Mouse (Mus musculus) gastrocnemius, adult 2 months (tissue): ENCODE data around the gene Actrt2. TPM values are rescaled to one million over a fixed set of nuclear protein-coding genes. Genes with fewer than 3 reads are reported as not detected.

Experiments used
- DNase-seq: peaks from one replicate; pipeline ENCODE4 v3.0.0; 2022
- H3K27ac ChIP-seq: fragments of 200-600 bp; 2 replicates; pipeline ENCODE4 v1.8.1; 2022; ENCODE audit warnings: mild to moderate bottlenecking
- H3K4me3 ChIP-seq: fragments of 200-600 bp; 2 replicates; pipeline ENCODE4 v1.8.1; 2022; ENCODE audit warnings: mild to moderate bottlenecking, moderate library complexity
- CTCF ChIP-seq: fragments of 200-600 bp; IDR thresholded peaks from 2 replicates; pipeline ENCODE4 v1.8.1; 2022; ENCODE audit warnings: antibody characterized with exemption, mild to moderate bottlenecking, moderate library complexity
- intact Hi-C: fragments of 180-260 bp; cut with DNase I; formaldehyde crosslinking; loops from one replicate; pipeline ENCODE4 v1.15.1; 2025
- total RNA-seq, 2 experiments: library from RNA; stranded (reverse); gene quantifications; 2 replicates each; pipeline ENCODE4 v1.2.3; 2021

Actrt2 gene
- total RNA-seq, 2 experiments from 2014 or later, result not detected

DNA sequence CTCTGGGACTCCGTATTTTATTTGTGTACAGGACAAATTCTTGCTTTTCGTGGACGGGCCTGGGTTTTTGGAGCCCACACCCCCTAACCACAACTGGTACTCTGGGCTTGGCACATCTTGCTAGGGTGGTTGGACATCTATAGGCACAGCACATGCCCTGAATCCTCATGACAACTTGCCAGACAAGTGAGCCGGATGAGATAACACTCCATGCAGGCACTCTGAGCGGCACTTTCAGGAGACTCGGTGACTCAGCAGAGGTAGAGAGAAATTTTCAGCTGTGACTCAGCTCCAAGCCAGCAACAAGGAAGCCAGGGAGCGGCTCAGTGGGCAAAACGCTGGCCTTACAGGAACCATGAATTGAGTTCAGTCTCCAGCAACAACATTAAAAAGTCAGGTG is 31.6 kb upstream of the Actrt2 start:
- Histone ChIP-seq H3K4me3 (no peak overlapping the region), H3K27ac (no peak overlapping the region)
- no peak for TF ChIP-seq CTCF
- no peak for DNase-seq
- intact Hi-C loops, result loop anchor here (5.0 kb wide), 1 partner anchor 98 kb away; no protein-coding TSS in a partner anchor

DNA sequence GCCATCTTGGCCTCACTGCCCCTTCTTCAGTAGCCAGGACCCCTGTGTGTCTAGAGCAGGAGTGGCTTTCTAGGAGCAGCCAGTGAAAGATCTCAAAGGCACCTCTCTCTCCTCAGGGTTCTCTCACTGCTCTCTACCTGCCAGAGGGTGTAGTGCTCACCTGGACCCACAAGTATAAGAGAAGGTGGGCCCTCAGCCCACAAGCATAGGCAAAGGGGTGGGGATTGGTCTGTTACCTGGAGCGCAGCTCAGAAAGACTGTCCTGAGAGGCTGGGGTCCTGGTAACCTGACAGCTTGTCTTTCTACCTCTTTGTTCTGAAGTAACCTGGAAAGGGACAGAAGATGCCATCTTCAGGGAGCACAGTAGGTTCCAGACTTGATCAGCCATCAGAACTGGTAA is 31.0 kb upstream of the Actrt2 start:
- intact Hi-C loops, result loop anchor here (5.0 kb wide), 1 partner anchor 99 kb away; no protein-coding TSS in a partner anchor
- DNase-seq, result no peak
- no peak for TF ChIP-seq CTCF
- H3K4me3 ChIP-seq, result no peak overlapping the region
- no peak overlapping the region for H3K27ac ChIP-seq

DNA sequence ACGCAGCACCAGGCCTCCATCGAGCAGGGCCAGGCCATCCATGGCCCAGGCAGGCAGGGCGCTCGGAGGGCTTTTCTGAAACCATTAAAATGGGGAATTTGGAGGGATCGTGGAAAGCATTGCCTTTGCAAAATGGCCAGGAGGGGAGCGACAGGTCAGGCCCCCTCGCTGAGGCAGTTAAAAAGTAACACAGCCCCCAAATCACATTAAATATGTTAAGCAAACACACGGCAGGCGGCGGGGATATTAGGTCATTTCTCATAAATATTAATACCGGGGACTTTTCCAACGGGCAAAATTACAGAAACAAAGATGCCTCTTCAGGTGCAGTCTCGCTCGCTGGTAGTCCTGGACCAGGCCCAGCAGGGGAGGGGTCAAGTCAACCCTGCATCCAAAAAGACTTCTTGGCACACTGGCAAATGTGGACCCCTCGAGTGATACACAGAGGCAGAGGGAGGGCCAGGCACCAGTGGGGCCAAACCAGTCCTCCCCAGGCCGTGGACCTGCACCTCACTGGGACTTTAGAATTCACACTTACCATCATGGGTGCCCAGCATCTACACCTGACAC is 30.4 kb upstream of the Actrt2 start:
- Histone ChIP-seq H3K27ac (no peak overlapping the region), H3K4me3 (no peak overlapping the region)
- no peak for DNase-seq
- TF ChIP-seq CTCF, result no peak
- intact Hi-C loops, result loop anchor here (5.0 kb wide), 1 partner anchor 99 kb away; no protein-coding TSS in a partner anchor

DNA sequence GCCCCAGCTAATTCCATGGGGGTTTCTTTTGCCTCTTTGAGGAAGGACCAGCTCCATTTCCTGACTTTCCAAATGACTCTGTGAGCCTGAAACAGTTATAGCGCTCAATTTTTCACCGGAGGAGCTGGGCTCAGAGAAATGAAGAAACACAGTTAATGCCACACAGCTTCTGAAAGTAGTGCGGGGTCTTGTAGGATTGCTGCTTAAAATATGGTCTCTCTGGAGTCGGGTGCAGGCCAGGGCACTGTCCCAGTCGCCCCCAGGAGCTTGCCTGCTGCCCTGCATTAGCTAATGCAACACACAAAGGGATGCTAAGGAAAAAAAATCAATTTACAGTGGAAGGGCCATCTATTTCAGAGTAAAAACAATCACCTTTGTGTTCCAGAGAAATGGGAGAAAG is 29.8 kb upstream of the Actrt2 start:
- DNase-seq, result no peak
- TF ChIP-seq CTCF, result no peak
- no peak overlapping the region for H3K4me3 ChIP-seq
- no peak overlapping the region for H3K27ac ChIP-seq
- intact Hi-C loops, result loop anchor here (5.0 kb wide), 1 partner anchor 100 kb away; no protein-coding TSS in a partner anchor

DNA sequence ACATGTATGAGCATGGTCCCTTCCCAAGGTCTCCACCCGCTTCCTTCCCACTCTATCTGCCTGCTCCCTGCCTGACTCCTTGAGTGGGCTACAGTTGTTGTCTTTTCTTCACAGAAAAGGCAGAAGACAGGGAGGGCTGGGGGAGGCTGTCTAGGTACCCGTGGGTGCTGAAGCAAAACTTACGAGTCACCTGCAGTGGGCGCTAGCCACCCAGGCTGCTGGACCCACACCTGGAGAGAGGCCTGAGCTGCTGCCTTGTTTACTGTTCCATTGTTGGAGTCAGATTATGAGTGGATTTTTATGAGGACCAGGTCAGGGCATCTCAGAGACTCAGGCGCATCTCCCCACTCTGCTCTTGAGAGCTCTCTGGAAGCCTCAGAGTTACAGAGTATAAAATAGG is 28.9 kb upstream of the Actrt2 start:
- intact Hi-C loops, result loop anchor here (5.0 kb wide), 1 partner anchor 101 kb away; no protein-coding TSS in a partner anchor
- Histone ChIP-seq H3K4me3 (no peak overlapping the region), H3K27ac (no peak overlapping the region)
- DNase-seq, result no peak
- peak; percentile 44 for TF ChIP-seq CTCF

DNA sequence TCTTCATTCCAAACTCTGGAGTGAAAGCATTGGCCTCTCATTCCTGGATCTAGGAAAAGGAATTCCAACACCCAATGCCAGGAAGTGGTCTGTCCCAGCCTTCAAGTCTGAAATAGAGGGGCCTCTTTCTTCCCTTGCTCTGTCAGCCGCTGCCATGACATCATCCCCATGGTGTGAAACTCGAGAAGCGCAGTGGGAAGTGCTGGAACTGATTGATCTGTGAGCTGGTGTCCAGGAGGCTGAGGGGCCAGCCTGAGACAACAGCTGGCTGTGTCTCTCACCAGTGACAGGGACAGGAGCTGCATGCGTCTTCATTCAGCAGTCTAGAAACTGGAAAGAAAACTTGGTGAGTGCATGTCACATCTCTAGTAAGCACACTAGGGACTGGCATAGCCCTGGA is 28.5 kb upstream of the Actrt2 start:
- no peak for DNase-seq

DNA sequence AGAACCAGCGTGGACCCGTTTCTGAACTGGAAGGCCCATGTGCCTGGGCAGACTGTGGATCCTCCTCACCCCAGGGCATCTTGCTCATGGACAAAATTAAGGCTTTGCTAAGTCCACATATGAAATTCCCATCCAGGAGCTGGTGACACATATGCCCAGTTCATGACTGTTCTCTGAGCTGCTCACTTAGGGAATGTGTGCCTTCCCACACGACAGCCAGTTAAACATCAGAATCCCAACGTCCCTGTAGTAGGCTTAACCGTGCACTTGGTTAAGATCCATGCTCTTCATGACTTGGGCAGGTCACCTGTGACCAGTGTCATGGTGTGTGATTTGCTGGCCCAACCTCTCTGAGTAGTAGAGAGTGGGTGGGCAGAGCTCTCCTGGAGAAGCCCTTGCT is 26.7 kb upstream of the Actrt2 start:
- Histone ChIP-seq H3K27ac (no peak overlapping the region), H3K4me3 (no peak overlapping the region)
- no peak for DNase-seq
- no peak for TF ChIP-seq CTCF
- intact Hi-C loops, result no loop called here

More for the DNA sequence above, 28.5 kb upstream of the Actrt2 start:
- H3K4me3 ChIP-seq, result no peak overlapping the region
- H3K27ac ChIP-seq, result no peak overlapping the region
- intact Hi-C loops, result loop anchor here (5.0 kb wide), 1 partner anchor 101 kb away; no protein-coding TSS in a partner anchor
- TF ChIP-seq CTCF, result no peak

DNA sequence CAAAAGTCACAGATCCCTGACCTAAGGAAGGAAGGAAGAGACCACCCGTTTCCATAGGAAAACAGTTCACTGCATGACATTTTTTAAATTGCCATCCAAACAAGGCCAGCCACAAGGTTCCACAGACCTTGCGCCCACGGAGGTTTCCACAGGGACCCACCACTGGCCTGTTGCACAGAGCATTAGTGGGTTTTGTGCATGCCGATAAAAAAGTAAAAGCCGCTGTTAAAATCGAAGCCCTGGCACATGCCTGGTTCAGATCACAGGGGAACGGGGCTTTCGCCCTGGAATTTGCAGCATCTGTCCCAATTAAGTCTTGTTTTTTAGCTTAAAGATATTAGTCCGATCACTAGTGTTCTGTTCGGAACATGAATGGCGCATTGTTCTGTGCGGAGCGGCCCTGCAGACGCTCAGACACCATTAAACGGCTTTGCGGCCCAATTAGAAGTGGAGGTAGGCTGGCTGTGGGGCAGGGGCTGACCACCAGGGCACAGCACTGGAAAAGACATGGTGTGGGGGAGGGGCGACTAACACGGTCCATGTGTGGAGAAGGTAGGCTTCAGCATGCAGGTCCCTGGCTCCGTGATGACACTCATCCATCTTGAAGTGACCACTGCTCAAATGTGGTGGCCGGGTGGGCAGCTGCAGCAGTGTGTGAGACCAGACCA is 25.8 kb upstream of the Actrt2 start:
- Histone ChIP-seq H3K4me3 (no peak overlapping the region), H3K27ac (no peak overlapping the region)
- TF ChIP-seq CTCF, result no peak
- intact Hi-C loops, result no loop called here
- DNase-seq, result no peak

DNA sequence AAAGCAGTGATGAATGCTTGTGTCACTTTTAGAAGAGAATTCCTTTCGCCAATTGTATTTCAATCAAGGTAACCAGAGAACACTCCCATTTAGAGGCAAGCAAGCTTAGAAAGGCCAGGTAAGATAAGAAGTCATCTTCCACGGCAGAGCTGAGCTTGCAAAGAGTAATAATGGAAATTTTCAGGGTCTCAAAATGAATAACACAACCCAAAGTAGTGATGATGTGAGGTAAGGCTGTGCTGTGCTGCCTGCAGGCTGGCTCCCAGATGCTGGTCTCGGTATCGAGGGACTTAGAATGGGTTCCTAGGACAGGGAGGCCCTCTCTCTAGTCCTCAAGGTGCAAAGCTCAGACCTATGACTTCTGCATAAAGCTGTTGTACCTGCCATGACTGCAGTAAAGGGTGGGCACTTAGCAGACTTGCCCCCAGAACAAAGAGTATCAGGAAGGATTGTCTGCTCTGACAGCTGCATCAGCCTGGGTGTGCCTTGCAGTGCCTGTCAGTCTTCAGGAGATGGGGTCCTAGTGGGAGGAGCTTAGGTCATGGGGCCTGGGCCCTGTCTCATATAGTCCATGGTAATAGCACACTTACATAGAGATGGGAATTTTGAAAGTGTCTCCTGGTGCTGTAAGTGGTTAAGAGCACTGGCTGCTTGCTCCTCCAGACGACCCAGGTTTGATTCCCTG is 15.5 kb upstream of the Actrt2 start:
- no peak for TF ChIP-seq CTCF

DNA sequence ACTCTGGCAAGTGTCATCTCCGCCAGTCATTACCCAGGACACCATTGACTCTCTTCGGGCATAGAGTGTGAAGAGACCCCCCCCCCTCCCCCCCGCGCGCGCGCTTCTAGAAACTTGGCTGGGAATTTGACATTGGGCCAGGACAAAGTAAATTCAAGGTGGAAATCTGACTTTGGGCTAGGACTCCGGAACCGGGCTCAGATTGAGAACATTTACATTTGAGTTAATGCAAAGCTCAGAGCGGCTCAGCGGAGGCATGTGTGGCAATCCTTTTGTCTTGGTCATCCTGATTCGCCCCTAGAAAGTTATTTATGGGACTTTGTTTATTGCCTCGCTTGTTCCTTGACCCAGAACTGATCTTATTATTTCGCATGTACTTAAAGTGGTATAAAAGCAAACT is 14.6 kb upstream of the Actrt2 start:
- no peak for TF ChIP-seq CTCF
- no peak for DNase-seq
- H3K4me3 ChIP-seq, result no peak overlapping the region
- intact Hi-C loops, result no loop called here
- H3K27ac ChIP-seq, result no peak overlapping the region

More for the DNA sequence above, 15.5 kb upstream of the Actrt2 start:
- DNase-seq, result no peak
- Histone ChIP-seq H3K4me3 (no peak overlapping the region), H3K27ac (no peak overlapping the region)
- intact Hi-C loops, result no loop called here

DNA sequence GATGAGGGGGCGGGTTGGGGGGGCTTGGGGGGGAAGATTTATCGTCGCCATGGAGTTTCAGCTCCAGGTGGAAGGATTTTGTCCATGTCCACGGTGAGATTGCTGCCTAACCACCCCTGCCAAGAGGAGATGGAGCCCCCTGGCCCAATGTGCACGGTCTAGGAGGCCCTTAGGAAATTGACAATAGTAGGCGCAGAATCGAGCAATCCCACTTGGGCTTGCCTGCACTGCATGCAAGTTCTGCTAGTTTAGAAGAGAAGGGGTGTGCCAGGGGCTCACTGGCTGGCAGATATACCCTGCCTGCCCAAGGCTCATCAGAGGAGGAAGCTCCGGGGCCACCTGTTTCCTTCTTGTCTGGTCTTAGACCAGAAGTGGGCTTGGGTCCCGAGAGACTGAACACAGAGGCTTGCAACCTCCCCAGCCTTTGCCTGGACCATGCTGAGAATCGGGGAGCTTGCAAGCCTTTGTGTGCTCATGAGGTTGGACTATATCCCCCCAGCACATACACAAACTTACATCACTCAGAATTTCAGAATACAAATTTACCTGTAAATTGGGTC is 7.9 kb upstream of the Actrt2 start:
- Histone ChIP-seq H3K4me3 (no peak overlapping the region), H3K27ac (no peak overlapping the region)
- intact Hi-C loops, result loop anchor here (2.0 kb wide), 2 partner anchors 227 to 347 kb away; no protein-coding TSS in a partner anchor
- no peak for DNase-seq
- TF ChIP-seq CTCF, result no peak

DNA sequence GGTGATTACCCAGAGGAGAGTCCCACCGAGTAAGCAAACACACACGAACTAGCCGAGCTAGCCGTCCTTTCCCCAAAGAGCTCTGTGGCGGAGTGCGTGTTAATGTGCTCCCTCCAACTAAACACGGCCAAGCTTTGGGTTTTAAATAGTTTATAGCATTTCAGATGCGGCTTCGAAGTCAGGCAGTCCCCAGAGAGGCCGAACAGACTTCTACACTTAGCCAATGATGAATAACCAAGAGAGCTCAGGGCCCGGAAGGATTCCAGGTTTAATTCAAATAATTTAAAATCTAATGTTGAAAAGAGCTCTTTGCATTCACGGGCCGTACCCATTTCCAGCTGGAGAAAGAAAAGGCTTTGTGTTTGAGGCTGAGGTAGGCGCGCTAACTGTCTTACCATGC is 7.3 kb upstream of the Actrt2 start:
- DNase-seq, result no peak
- intact Hi-C loops, result loop anchor here (2.0 kb wide), 2 partner anchors 226 to 346 kb away; no protein-coding TSS in a partner anchor
- TF ChIP-seq CTCF, result no peak
- Histone ChIP-seq H3K27ac (no peak overlapping the region), H3K4me3 (no peak overlapping the region)

DNA sequence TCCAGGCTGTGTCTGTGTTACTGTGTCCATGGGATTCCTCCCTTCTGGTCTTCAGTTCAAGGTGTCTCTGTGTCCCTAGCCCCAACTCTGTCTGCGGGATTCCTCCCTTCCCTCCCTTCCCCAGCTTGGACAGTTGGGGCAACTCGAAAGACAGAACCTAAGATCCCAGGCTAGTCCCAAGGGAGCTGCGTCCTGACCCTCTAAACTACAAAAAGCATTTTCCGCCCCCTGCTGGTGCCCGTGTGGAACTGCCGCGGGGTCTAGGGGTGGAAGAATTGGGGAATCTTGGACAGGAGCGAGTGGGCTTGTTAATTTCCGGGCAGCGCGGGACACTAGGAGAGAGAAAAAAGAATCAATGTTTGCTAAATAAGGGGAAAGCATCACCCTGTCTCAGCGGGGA is 6.9 kb upstream of the Actrt2 start:
- Histone ChIP-seq H3K27ac (no peak overlapping the region), H3K4me3 (no peak overlapping the region)
- intact Hi-C loops, result loop anchor here (2.0 kb wide), 2 partner anchors 226 to 346 kb away; no protein-coding TSS in a partner anchor
- DNase-seq, result peak; percentile 72
- peak; percentile 89; the same call in 1 of the 2 replicates for TF ChIP-seq CTCF
